Mouse (Mus musculus) heart, postnatal 10 days (tissue): ENCODE results near the gene Me1. TPM values are rescaled to one million over a fixed set of nuclear protein-coding genes. Genes with fewer than 3 reads are reported as not detected.

Source experiments
- DNase-seq, 2 experiments: peaks; one replicate each; pipeline ENCODE4 v3.0.0; 2021
- intact Hi-C: fragments of 180-260 bp; cut with DNase I; formaldehyde crosslinking; loops from one replicate; pipeline ENCODE4 v1.15.1; 2025
- total RNA-seq, 2 experiments: library from RNA; stranded (reverse); gene quantifications; 2 replicates each; pipeline ENCODE4 v1.2.3; 2021

Me1 gene
- total RNA-seq, 2 experiments from 2014 or later, result 63.4 to 69.7 TPM

DNA sequence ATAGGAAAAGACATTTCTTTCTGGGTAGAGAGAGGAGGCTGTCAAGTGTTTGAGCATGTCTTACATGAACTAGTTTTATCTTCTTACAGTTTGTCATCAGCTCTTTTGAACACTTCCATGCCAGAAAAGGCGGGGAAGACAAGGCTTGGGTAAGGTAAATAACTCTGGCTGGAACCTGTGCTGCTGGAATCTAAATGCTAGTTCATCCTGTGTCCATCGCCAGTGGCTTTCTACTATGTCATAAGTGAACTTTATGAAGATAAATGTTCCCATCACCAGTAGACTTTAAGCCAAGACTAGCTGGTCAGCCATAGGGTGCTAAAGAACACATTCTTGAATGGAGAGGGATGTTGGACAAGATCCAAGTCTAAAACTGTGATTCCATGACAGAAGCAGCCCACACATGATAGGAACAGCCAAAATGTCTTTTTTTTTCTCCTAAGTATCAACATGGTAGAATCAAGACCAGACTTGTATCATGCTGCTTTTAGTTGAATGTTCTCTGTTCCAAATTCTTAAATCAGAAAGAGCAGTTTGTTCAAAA is 14.4 kb upstream of the Me1 start:
- intact Hi-C loops, result no loop called here
- DNase-seq, result no peak

DNA sequence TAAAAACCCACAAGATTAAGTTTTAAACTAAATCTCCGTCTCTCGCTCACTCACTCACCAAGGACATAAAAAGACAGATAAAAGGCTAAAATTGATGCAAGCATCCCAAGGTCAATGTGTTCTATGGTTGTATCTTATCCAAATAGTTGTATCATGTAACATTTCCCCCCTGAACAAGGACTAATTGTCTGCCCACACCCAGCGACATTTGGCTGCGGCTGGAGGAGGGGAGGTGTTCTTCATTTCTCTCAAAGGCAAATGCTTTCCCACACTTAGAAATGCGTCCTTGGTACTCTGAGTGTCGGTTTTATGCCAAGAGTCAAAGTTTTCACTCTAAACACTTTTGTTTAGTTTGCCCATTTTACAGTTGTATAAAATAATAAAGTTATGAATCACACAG is 13.2 kb upstream of the Me1 start:
- DNase-seq, result no peak
- intact Hi-C loops, result no loop called here

DNA sequence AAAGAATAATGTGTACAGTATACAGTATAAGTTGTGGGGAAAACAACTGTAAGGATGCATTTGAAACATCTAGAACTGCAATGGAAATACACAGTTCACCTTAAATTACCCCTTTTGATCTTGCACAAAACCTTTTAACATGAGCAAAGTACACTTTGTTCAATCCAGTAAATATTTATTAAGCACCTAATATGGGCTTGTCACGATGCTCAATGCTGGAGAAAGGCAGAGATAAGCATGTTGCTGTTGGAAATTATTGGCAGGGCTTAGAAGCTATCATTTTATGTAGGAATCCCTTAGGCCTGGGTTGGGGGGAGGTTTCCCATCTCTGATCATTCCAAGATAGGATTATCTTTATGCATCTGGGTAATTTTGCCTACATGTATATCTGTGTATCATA is 11.7 kb upstream of the Me1 start:
- DNase-seq, result no peak
- intact Hi-C loops, result no loop called here

DNA sequence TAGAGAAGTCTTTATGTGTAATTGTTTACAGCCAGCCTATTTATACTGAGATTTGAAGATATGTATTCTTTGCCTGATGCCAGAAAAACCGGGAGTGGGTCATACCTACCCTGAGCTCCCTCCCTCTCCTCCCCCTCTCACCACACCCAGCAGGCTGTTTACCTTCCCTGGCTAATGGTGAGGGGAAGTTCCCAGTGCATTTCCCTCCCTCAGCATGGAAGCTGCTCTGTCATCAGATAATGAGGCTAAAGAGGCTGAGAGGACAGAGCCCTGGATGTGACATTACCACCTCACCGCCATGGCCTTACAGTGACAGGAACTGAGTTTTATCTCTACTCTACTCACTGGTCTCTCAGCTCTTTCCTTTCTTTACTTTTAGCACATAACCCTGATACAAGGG is 6.1 kb upstream of the Me1 start:
- intact Hi-C loops, result no loop called here
- no peak for DNase-seq

DNA sequence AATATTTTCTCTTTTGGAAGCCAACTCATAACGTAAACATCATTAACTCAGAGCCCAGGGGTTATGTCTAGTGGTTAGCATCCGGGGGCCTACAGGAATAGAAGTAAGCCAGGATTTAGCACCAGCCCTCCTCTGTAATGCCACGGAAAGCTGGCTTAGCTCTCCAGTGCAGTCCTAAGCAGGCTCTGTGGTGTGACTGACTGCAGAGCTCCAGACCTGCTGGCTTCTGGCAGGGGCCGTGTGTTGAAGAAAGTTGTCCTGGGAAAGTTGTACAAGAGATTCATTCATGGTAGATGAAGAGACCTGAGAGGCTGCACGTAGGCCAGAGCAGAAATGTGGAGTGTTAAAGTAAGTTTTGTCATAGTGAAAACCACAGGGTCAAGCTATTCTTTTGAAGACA is 5.5 kb upstream of the Me1 start:
- peak; percentile 33 to 36 for DNase-seq
- intact Hi-C loops, result no loop called here

DNA sequence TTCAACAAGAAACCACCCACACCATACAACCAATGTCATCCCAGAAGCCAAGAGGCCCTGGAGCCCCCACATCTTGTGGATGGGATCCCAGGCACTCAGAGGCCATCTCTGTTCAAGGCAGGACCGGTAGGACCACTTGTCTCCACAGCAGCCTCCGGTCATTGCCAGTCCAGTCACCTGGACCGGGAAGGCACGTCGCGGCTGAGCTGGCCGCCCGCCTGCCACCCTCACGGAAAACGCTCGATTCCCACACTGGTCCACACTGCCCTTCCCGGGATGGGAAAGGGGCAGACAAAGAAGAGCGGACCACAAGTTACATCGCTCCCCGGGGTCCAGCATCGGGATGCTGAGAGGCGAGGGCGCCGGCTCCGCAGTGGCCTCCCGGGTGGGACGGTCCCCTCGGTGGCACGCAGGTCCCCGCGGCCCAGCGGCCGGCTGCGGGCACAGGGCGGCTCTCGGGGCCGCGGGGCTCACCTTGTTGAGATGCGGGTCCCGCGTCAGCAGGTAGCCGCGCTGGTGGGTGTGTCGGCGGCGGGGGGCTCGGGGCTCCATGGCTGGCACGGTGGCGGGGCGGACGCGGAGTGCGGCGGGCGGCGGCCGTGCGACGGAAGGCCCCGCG is 445 bp downstream of the Me1 start:
- intact Hi-C loops, result no loop called here
- DNase-seq, result peak; percentile 47 to 53

DNA sequence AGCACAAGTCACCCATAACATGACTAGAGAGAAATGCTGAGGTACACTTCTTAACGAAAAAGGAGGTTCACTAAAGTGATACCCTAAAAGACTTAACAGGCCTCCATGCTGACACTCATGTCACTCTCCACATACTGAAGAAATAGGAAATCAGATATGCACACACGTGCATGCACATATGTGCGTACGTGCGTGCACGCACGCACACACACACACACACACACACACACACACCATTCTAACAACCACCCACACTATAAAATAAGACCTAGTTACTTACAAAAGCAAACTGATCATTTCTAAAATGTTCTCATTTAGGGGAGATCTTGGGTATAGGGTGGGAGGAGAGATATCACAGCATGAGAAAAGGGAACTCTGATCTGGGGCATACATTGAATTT is 1.1 kb downstream of the Me1 start:
- intact Hi-C loops, result no loop called here
- no peak for DNase-seq

DNA sequence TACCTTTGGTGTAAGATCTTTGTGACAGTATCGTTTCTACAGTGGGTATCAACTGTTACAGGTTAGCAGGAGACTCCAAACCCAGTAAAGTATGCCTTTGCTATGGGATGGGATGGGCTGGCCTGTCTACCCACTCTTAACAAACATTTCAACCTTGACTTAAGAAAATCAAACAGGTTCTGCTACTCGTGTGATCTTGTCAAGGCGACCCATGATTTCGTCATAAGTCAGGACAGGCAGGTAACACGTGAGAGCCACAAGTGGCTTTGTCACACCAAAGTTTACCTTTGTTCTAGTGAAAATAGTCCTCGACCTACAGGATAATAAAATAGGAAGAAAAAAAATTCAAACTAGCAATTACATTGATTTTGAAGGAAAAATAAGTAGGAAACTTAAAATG is 1.8 kb downstream of the Me1 start:
- intact Hi-C loops, result no loop called here
- no peak for DNase-seq

DNA sequence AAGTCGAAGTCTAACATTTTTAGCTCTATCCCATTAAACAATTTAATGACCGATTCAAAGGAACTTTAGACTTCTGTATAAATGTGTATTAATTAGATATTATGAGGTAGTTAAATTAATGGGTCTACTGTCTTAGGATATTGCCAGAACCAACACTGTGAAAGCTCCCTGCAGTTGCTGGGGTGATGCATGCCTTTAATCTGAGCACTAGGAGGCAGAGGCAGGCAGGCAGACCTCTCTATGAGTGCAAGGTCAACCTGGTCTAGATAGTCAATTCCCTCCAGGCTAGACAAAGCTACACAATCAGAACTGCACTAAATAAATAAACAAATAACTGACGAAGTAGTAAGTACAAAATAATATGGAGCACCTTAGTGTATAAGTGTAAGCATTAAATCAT is 3.1 kb downstream of the Me1 start:
- DNase-seq, result no peak
- intact Hi-C loops, result no loop called here

DNA sequence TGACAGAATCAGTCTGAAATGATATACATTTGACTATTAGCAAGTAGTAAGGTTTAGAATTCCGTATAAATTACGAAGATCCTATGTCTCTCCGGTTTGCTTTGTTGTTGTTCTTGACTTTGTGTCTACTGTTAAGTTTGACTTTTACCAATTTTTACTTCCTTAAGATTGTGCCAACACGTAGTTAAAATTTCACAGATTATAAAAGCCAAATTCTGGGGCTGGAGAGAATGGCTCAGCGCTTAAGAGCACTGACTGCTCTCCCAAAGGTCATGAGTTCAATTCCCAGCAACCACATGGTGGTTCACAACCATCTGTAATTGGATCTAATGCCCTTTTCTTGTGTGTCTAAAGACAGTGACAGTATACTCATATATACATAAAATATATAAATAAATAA is 3.5 kb downstream of the Me1 start:
- DNase-seq, result no peak
- intact Hi-C loops, result no loop called here

DNA sequence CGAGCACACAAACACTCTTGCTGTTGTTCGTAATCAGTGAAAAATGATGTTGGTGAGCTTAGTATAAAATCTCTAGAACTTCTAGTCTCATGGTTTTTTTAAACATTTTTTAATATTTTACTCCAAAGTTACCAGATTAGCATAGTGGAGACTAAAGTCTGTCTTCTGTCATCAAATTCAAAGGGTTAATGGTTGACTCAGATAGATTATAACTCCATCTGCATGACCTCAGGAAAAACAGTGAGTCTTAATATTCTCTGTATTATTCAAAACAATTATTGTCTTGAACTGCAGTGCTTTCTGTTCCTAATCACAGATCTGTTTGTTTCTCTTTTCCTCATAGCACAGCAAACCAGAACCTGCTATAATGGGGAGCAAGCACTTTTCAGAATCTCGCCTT is 4.7 kb downstream of the Me1 start:
- intact Hi-C loops, result no loop called here
- DNase-seq, result no peak

DNA sequence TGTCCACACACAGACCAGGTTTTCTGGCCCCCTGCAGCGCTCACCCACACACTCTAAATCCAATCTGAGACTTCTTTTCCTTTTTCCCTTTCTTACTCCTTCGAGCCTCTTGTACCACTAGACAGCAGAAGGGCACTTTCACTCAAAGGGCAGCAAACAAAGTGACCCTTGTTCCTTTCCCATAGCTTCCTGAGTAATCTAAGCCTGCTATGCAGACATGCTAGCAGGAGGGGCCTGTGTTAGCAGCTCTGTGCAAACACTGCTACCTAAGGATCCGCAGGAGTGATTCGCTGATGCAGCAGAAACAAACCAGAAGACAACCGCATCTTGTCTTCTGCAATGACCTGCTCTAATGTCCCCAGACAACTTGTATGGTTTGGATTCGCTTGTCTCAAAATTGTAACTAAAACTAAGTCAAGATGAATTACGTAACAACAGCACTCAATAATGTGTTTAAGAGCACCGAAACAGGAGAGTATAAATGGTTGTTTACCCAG is 12.0 kb downstream of the Me1 start:
- intact Hi-C loops, result no loop called here
- no peak for DNase-seq

DNA sequence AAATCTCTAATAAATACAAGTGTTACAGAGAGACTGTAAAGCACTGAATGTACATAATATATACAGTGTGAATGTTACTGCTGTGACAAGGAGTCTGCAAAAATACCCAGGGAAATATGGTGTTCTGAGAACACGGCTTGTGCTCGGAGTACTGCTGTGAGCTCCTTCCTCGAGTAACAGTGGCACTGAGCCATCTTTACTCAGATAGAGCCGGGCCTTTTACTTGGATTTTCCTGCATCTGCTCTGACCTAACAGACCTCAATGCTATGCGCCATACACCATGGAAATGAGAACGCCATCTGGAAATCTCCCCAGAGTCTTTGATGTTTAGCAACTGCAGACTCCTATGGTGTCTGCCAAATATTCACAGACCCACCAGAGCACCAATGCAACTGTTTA is 12.9 kb downstream of the Me1 start:
- no peak for DNase-seq
- intact Hi-C loops, result no loop called here

DNA sequence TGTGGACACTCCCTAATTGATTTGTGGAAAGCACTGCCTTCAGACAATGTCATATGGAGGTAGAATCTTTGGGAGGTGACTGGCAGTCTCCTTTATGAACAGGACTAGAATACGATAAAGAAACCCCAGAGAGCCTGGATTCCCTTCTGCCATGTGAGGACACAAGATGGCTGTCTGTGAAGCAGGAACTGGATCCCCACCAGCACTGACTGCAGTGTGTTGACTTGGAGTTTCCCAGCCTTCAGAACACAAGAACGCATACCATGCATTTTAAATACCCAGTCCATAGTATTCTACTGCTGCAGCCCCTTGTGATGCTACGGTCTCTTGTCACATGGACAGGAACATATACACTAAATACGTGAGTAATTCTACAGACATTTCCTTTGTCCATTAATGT is 13.5 kb downstream of the Me1 start:
- intact Hi-C loops, result no loop called here
- DNase-seq, result no peak

DNA sequence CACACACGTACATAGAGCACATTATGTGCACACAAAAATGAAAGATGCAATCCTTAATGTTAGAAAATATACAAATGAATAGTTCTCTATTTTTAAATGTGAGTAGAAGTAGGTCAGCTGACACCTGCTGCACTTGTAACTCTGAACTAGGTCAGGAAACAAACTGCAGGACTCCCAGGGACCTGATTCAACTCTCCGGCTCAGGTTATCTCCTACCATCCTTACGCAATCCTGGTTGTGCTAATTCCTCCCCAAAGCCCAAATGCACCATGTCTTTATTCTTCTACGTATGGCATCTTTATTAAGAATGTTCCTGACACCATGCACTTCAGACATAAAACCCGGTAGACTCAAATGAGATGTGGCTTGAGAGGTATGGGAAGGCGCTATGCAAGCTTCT is 15.3 kb downstream of the Me1 start:
- no peak for DNase-seq
- intact Hi-C loops, result no loop called here

DNA sequence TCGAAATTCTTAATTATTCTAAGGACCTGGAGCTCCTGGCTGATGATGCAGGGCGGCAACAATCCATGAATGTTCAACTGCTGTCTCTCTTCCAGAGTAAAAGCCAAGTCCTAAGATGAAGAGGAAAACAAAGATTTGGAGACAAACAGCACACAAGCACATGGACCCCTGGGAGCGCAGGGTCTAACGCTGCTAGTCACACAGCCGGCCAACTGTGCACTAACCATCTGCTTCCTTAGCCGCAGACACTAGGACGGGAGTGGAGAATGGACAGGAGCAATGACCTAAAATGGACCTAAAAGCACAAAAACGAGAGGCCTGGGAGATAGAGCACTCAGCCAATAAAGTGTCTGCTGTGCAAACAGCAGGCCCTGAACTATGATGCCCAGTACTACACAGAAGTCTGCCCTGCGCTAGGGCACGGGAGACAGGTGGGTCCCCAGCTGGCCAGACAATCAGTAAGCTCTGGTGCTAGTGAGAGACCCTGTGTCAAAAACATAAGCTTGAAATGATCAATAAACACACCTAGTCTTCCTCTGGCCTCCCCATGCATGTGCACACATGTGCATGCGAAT is 15.8 kb downstream of the Me1 start:
- intact Hi-C loops, result no loop called here
- no peak for DNase-seq

DNA sequence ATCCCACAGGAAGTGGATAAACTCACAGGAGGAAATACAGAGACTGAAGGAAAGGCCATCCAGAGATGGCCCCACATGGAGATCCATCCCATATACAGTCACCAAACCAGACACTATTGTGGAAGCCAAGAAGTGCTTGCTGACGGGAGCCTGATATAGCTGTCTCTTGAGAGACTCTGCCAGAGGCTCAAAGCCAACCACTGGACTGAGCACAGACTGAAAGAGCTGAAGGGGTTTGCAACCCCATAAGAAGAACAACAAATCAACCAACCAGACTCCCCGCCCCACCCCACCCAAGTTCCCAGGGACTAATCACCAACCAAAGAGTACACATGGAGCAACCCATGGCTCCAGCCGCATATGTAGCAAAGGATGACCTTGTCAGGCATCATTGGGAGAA is 19.5 kb downstream of the Me1 start:
- DNase-seq, result peak in 1 of 2 experiments; percentile 23
- intact Hi-C loops, result no loop called here

DNA sequence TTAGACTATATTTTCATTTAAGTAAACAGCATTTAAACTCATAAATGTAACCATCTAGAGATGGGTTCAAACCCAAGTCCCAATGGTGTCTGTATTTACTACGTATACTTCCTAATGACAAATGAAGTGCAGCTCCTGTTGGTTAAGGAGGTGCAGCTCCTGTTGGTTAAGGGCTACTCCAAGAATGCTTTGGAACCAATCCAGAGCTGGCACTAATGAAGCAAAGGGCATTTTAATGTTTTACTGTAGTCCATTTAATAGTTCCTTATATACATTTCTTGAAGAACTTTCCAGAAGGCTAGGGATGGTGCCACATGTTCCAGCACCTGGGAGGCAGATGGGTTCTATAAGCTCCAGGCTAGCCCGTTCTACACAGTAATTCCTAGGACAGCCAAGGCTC is 20.3 kb downstream of the Me1 start:
- intact Hi-C loops, result no loop called here

DNA sequence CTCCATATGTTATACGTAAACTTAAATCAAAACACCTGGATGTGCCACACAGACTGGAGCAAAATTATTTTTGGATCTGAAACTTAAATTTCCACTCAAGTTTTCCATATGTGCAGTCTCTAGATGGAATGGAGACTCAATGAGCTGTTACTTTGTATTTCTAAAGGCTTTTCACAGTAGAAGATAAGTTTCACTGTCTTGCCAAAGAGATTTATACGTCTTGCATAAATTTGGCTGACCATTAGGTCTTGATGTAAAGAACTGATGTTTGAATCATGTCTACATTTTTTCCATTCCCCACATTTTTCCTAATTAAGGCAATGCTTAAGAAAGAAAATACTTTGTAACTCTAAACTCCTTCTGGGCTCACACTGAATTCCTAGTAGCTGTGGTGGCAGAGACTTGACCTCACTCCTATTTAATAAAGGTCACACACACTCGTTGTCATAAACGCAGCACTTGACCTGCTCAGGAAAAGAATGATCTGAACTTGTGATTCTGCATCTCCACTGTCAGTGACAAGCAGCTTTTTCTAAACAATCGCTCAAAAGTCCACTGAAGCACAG is 22.8 kb downstream of the Me1 start:
- no peak for DNase-seq
- intact Hi-C loops, result no loop called here

More for the DNA sequence above, 20.3 kb downstream of the Me1 start:
- no peak for DNase-seq

DNA sequence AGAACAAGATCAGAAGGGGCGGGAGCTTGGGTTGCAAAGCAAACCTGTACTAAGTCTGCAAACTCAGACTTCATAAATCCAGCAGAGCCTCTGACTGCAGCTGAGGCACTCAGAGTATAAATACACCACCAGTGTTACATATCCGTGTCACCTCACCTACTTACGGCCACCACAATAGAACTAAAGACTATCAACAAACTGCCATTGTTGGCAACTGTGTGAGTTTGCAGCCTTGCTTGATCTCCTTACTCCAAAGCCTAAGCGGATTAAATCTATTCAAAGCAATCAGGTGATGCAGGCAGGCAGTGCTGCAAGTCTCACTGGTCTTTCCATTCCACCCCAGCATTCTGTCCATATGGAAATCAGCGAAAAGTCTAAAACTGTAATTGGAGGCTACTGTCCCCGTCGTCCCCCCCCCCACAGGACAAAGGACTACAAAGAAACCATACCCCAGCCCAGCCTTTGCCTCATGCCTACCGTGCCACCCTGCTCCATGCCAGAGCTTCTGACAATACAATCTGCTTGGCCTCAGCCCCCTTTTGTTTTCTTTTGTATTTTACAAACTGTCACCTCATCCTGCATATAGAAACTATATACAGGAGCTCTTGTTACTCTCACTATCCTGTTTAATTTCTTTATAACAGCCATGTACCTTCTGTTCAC is 27.0 kb downstream of the Me1 start:
- DNase-seq, result no peak
- intact Hi-C loops, result no loop called here

DNA sequence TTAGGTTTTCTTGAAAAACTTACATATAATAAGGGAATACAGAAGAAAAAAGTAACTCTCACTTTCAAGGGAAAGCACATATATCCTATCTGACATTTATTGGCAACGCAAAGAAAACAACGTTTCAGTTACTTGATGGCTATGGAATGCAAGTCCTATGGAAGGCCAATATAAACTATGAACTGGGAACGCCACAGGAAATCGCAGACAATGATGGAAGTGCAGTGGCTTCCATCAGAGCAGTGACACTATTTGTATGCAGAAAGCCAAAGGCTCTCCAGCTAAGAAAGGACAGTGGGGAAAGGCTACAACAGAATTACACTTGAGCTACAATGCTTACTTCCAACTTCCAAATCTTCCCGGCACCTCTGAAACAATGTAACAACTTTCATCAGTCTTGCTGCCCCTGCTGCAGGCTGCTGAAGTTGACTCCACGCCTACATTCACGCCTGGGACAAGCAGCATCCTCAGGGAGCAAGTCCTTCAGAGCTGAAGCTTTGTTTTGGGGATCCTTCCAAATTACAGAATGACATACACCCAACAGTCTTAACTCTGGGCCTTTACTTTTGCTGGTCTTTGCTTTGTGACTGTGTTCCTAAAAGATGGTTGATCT is 28.5 kb downstream of the Me1 start:
- intact Hi-C loops, result no loop called here
- no peak for DNase-seq
